Mouse (Mus musculus): Measurements from ENCODE around the gene Gabrr1. TPM values are rescaled to one million over a fixed set of nuclear protein-coding genes. Genes with fewer than 3 reads are reported as not detected.

The Gabrr1 gene
- total RNA-seq, 2 experiments from 2014 or later, result not detected

GRCm38 (mm10) chr4:33207551-33207950 is 75.2 kb downstream of the Gabrr1 start:
- no peak for ATAC-seq (replicated peaks; ENCODE audit: low FRiP score, poor library complexity, severe bottlenecking)

- no peak for ATAC-seq (replicated peaks; ENCODE audit: low FRiP score, poor library complexity, severe bottlenecking)
Measured at GRCm38 (mm10) chr4:33208881-33209841, 76.8 kb downstream of the Gabrr1 start, which contains the start of gene Srsf12. Srsf12 (plus strand) TSS chr4:33208991.

Other genes starting within 250 kb of the Gabrr1 start
- gene Ankrd6, start 181.7 kb upstream of the Gabrr1 start, total RNA-seq (2015; ENCODE audit: low replicate concordance), result 0.84 and 3.2 TPM in 2 replicates
- 0.91 and 1.4 TPM in 2 replicates for gene Ankrd6, start 181.7 kb upstream of the Gabrr1 start, total RNA-seq (2017; ENCODE audit: low replicate concordance)
- 3.2 and 7.1 TPM in 2 replicates for gene Rragd, start 149.5 kb upstream of the Gabrr1 start, total RNA-seq (2015; ENCODE audit: low replicate concordance)
- 6.3 and 13.5 TPM in 2 replicates for gene Rragd, start 149.5 kb upstream of the Gabrr1 start, total RNA-seq (2017; ENCODE audit: low replicate concordance)
- gene Ube2j1, start 101.1 kb upstream of the Gabrr1 start, total RNA-seq (2015; ENCODE audit: low replicate concordance), result 36.9 and 49.0 TPM in 2 replicates
- 34.3 and 34.7 TPM in 2 replicates for gene Ube2j1, start 101.1 kb upstream of the Gabrr1 start, total RNA-seq (2017; ENCODE audit: low replicate concordance)
- not detected in 2 replicates for gene Gabrr2, start 69.5 kb upstream of the Gabrr1 start, total RNA-seq (2015; ENCODE audit: low replicate concordance)
- gene Gabrr2, start 69.5 kb upstream of the Gabrr1 start, total RNA-seq (2017; ENCODE audit: low replicate concordance), result not detected in 2 replicates
- not detected in 2 replicates for gene Pm20d2, start 57.2 kb downstream of the Gabrr1 start, total RNA-seq (2015; ENCODE audit: low replicate concordance)
- not detected in 2 replicates for gene Pm20d2, start 57.2 kb downstream of the Gabrr1 start, total RNA-seq (2017; ENCODE audit: low replicate concordance)
- not detected in 2 replicates for gene Srsf12, start 76.5 kb downstream of the Gabrr1 start, total RNA-seq (2015; ENCODE audit: low replicate concordance)
- not detected in 2 replicates for gene Srsf12, start 76.5 kb downstream of the Gabrr1 start, total RNA-seq (2017; ENCODE audit: low replicate concordance)
- 103 and 121 TPM in 2 replicates for gene Pnrc1, start 157.6 kb downstream of the Gabrr1 start, total RNA-seq (2015; ENCODE audit: low replicate concordance)
- gene Pnrc1, start 157.6 kb downstream of the Gabrr1 start, total RNA-seq (2017; ENCODE audit: low replicate concordance), result 66.6 and 83.0 TPM in 2 replicates
- 54.4 and 97.3 TPM in 2 replicates for gene Rngtt, start 177.8 kb downstream of the Gabrr1 start, total RNA-seq (2015; ENCODE audit: low replicate concordance)
- gene Rngtt, start 177.8 kb downstream of the Gabrr1 start, total RNA-seq (2017; ENCODE audit: low replicate concordance), result 142 and 148 TPM in 2 replicates